Mouse (Mus musculus) gastrocnemius, postnatal 10 days (tissue): ENCODE results near the gene Srpx. TPM values are rescaled to one million over a fixed set of nuclear protein-coding genes. Genes with fewer than 3 reads are reported as not detected.

Source experiments
- DNase-seq: peaks from one replicate; pipeline ENCODE4 v3.0.0; 2021; ENCODE audit warnings: mixed read lengths
- long read RNA-seq, 2 experiments: library from polyadenylated mRNA; stranded (forward); transcript quantifications; one replicate each; pipeline ENCODE4 v2.0.0; 2021
- total RNA-seq, 2 experiments: library from RNA; stranded (reverse); gene quantifications; 2 replicates each; pipeline ENCODE4 v1.2.3; 2021

Srpx gene
- total RNA-seq, result 10 to 100 TPM; 22.4 to 25.1 TPM
- long read RNA-seq, experiment 1, transcript Srpx-201 (10 exons, 2,477 nt), result major isoform, 11 of 16 reads
- long read RNA-seq, experiment 1, partial matches to known transcripts, result 0 of 16 reads
- long read RNA-seq, experiment 1, other reads (novel, unspliced or antisense), result 2 of 16 reads
- long read RNA-seq, experiment 2, transcript Srpx-201 (10 exons, 2,477 nt), result major isoform, 9 of 18 reads
- long read RNA-seq, experiment 2, partial matches to known transcripts, result 5 of 18 reads
- long read RNA-seq, experiment 2, other reads (novel, unspliced or antisense), result 1 of 18 reads

- DNase-seq, result peak; percentile 14
These were observed at the start of gene Srpx for GRCm38 (mm10) chrX:10117065-10117719. Srpx (minus strand) TSS chrX:10117709.

- no peak for DNase-seq
These were observed 34.9 kb upstream of the Srpx start for GRCm38 (mm10) chrX:10152390-10152789.

GRCm38 (mm10) chrX:10115780-10116179, 1.7 kb downstream of the Srpx start:
- no peak for DNase-seq

GRCm38 (mm10) chrX:10110736-10111135, 6.8 kb downstream of the Srpx start:
- DNase-seq, result no peak

- DNase-seq, result no peak
These were observed 9.0 kb downstream of the Srpx start for GRCm38 (mm10) chrX:10108558-10108957.

- no peak for DNase-seq
These were observed 12.0 kb downstream of the Srpx start for GRCm38 (mm10) chrX:10105475-10105874.

GRCm38 (mm10) chrX:10102739-10103138, 14.8 kb downstream of the Srpx start:
- DNase-seq, result no peak

GRCm38 (mm10) chrX:10095797-10096196, 21.7 kb downstream of the Srpx start:
- DNase-seq, result no peak

- no peak for DNase-seq
These were observed 37.1 kb downstream of the Srpx start for GRCm38 (mm10) chrX:10080385-10080784.

GRCm38 (mm10) chrX:10079981-10080380, 37.5 kb downstream of the Srpx start:
- DNase-seq, result no peak

- DNase-seq, result no peak
These were observed 43.5 kb downstream of the Srpx start for GRCm38 (mm10) chrX:10073966-10074365.

- no peak for DNase-seq
These were observed 46.0 kb downstream of the Srpx start for GRCm38 (mm10) chrX:10071529-10071928.

- no peak for DNase-seq
These were observed 46.8 kb downstream of the Srpx start for GRCm38 (mm10) chrX:10070689-10071088.

GRCm38 (mm10) chrX:10069405-10069804, 48.1 kb downstream of the Srpx start:
- no peak for DNase-seq

- no peak for DNase-seq
These were observed 53.7 kb downstream of the Srpx start for GRCm38 (mm10) chrX:10063781-10064180.

- DNase-seq, result no peak
These were observed 54.1 kb downstream of the Srpx start for GRCm38 (mm10) chrX:10063361-10063760.

- no peak for DNase-seq
These were observed 55.3 kb downstream of the Srpx start for GRCm38 (mm10) chrX:10062201-10062600.

- no peak for DNase-seq
These were observed 82.8 kb downstream of the Srpx start for GRCm38 (mm10) chrX:10034666-10035065.

GRCm38 (mm10) chrX:10010202-10010601, 107.3 kb downstream of the Srpx start:
- no peak for DNase-seq

- DNase-seq, result no peak
These were observed 109.7 kb downstream of the Srpx start for GRCm38 (mm10) chrX:10007675-10008270.

GRCm38 (mm10) chrX:10005946-10006345, 111.6 kb downstream of the Srpx start:
- no peak for DNase-seq

GRCm38 (mm10) chrX:10000718-10001117, 116.8 kb downstream of the Srpx start:
- DNase-seq, result no peak
